Mouse (Mus musculus) spleen, adult 18-20 months (tissue): ENCODE data around the gene Cyp2d9.
"Not testable (repeated sequence)": the region's sequence is repeated elsewhere in the genome, so short reads cannot be mapped to it uniquely, and the experiment has no call there.

Experiments used
- DNase-seq, 2 experiments: peaks; one replicate each; pipeline ENCODE4 v3.0.0; 2022; ENCODE audit warnings: mixed read lengths in 2 of 2

Gene Cyp2d9

DNA sequence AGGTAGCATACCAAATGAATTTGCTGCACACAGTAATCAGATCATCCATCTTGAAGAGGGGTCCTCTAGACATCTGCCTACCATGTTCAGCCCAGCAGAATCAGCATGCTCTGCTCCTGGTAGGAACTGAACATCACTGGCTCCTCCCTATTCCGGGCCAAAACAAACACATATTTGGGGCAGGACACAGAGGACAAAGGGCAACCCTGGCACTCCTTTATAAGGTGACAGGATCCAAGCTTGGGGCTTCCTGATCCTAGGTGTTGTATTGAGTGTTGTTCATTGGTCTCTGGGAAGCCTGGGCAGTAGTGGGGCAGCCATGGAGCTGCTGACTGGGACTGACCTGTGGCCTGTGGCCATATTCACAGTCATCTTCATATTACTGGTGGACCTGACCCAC is 18.9 kb downstream of the Cyp2d9 start:
- not testable (repeated sequence) for DNase-seq

DNA sequence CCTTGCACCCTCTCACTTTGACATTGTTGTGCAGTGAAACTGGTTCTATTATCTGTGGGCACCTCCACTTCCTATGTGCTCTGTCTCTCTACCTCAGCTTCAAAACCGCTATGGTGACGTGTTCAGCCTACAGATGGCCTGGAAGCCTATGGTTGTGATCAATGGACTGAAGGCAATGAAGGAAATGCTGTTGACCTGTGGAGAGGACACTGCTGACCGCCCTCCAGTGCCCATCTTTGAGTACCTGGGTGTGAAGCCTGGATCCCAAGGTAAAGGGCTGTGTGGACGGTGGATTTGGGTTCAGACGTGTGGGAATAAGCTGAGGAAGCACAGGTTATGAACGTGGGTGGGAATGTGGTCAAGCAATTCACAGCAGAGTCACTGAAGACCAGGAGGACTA is 20.3 kb downstream of the Cyp2d9 start:
- not testable (repeated sequence) for DNase-seq

DNA sequence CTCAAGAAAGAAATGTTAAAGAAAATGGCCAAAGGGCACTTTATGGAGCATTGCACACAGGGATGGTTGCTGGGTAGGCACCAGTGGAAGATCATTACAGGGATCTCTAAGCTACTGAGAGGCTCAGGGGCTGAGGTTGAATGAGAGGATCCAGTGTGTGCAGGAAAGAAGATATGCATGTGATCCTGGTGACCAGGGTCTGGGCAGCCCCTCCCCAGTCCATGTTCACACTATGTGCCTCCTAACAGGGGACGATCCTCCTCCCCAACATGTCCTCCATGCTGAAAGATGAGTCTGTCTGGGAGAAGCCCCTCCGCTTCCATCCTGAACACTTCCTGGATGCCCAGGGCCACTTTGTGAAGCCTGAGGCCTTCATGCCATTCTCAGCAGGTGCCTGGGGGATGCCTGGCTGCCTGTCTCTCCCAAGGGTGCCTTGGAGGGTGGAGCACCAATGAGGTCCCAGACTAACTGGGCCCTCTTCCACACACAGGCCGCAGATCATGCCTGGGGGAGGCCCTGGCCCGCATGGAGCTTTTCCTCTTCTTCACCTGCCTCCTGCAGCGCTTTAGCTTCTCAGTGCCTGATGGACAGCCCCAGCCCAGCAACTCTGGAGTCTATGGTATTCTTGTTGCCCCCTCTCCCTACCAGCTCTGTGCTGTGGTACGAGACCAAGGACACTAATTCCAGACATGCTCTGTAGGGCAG is 23.0 kb downstream of the Cyp2d9 start:
- not testable (repeated sequence) for DNase-seq

DNA sequence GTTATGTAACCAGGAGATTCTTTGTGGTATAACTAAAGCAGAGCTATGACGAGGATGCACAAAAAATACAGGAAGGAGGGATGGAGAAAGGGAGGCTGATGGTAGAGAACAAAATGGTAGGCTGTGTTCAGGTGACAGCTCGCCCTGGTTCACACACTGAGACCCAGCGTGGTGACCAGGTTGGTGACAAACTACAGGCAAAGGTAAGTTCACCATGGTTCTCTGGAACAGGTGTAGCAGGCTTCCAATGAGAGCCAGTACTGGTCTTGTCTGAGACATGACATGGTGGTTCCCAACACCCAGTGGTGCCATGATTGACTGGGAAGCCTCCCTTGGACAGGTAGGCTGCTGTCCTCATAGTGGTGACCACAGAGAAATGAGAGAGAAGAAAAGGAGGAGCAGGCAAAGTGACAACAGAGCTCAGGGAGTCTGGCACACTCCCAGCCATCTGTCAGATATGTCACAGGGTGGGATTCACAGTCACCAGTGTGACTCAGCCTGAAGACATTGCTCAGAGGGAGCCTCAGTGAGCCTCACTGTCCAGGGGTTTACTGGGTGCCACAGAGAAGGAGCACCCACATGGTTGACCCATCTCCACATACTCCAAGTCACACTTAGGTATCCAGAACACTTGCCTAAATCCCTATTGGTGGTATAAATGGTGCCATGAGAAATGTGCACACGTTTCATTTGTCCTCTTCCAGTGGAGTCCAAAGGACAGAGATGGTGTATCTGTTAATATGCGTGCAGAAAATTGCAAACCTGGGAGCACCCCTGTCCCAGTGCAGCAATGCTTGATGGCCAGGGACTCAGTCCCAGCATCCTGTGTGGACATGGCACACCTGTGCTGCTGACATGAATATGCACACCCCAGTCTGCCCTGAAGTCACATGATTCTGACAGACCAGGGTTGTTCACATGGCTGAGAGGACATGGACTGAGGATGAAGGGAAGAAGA is 24.1 kb downstream of the Cyp2d9 start:
- no peak for DNase-seq

DNA sequence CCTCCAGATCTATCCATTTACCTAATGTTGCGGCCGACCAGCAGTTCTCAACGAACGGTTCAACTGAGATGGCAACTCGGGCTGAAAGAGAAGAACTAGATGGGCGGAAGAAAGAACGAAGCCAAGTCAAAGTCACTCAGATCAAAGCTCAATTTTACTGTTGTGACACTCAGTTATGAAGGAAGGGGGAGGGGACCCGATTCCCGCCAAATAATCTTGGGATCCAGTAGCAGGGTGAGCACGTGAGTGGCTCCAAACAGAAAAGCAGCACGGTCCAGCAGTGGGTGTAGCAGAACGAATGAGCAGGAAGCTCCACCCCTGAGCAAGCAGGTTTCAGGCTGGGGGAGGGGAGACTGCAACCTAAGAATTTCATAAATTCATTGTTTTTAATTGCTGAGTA is 26.0 kb downstream of the Cyp2d9 start:
- DNase-seq = not testable (repeated sequence)

DNA sequence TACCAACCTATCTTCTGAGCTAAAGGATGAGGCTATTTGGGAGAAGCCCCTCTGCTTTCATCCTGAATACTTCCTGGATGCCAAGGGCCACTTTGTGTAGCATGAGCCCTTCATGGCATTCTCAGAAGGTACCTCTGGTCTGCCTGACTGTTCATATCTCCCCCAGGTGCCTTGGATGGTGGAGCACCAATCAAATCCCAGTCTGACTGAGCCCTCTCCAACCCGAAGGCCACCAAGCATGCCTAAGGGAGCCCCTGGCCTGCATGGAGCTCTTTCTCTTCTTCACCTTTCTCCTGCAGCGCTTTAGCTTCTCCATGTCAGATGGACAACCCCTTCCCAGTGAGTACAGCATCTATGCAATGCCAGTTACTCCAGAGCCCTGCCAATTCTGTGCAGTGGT is 31.5 kb downstream of the Cyp2d9 start:
- no peak for DNase-seq

DNA sequence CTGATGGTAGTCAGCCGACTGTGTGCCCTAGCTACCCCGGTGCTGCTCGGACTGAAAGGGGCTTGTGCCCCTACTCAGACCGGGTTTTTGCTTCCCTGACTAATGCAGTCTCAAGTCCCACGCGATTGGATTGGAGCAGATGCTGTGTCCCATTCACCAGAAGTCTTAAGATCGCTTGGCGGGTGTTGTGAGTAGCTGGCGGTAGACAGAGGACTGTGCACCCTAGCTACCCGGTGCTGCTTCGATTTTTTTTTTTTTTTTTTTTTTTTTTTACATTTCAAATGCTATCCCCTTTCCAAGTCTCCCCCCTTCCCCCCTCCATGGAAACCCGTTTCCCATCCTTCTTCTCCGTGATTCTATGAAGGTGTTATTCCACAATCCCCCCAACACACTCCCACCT is 61.0 kb downstream of the Cyp2d9 start:
- not testable (repeated sequence) for DNase-seq
